Mouse (Mus musculus): ENCODE data around the gene Sugt1. TPM values are rescaled to one million over a fixed set of nuclear protein-coding genes. Genes with fewer than 3 reads are reported as not detected.

The Sugt1 gene
- total RNA-seq, 2 experiments from 2014 or later: 70.4 to 72.2 TPM

GRCm38 (mm10) chr14:79672567-79672966 lies 85.1 kb downstream of the Sugt1 start:
- no peak for DNase-seq
- intact Hi-C loops (cut with DNase I): no loop called here

GRCm38 (mm10) chr14:79673083-79674013 lies 85.9 kb downstream of the Sugt1 start:
- intact Hi-C loops (cut with DNase I): no loop called here
- DNase-seq: no peak

GRCm38 (mm10) chr14:79677108-79677753 lies 89.7 kb downstream of the Sugt1 start:
- intact Hi-C loops (cut with DNase I): no loop called here
- no peak for DNase-seq

- intact Hi-C loops (cut with DNase I): no loop called here
- no peak for DNase-seq
These were observed 90.6 kb downstream of the Sugt1 start for GRCm38 (mm10) chr14:79677891-79678687.

- intact Hi-C loops (cut with DNase I): no loop called here
- DNase-seq: peak; percentile 32 to 37
These were observed 93.2 kb downstream of the Sugt1 start for GRCm38 (mm10) chr14:79680652-79681051.

Small RNA genes lying within 50 kb of the gene (microRNA-seq; reads per million reads assigned to microRNA genes)
- 0 reads per million in 2 experiments for gene Gm27857

Other genes with a start within 250 kb of the Sugt1 start
- gene Naa16, start 196.9 kb upstream of the Sugt1 start, total RNA-seq (2021): 10 to 100 TPM; 12.5 to 15.6 TPM
- gene Mtrf1, start 189.9 kb upstream of the Sugt1 start, total RNA-seq (2021): 1 to 10 TPM; 5.3 to 5.5 TPM
- 10 to 100 TPM in 1 of 2 experiments, 1 to 10 TPM in 1; 10.0 to 10.9 TPM for gene Kbtbd7, start 161.2 kb upstream of the Sugt1 start, total RNA-seq (2021)
- gene Kbtbd6, start 135.9 kb upstream of the Sugt1 start, total RNA-seq (2021): under 1 TPM; 0.31 to 0.41 TPM
- gene Elf1, start 106.5 kb upstream of the Sugt1 start, total RNA-seq (2021): 10 to 100 TPM; 20.8 to 21.5 TPM
- gene Wbp4, start 106.2 kb upstream of the Sugt1 start, total RNA-seq (2021): 10 to 100 TPM; 19.8 to 21.8 TPM
- under 1 TPM; 0.24 to 0.74 TPM for gene Cnmd, start 74.5 kb downstream of the Sugt1 start, total RNA-seq (2021)
- gene Pcdh8, start 183.6 kb downstream of the Sugt1 start, total RNA-seq (2021): under 1 TPM in 1 of 2 experiments, not detected in 1; 0.07 TPM